Mouse (Mus musculus): ENCODE measurements around the gene Paxip1. TPM values are rescaled to one million over a fixed set of nuclear protein-coding genes. Genes with fewer than 3 reads are reported as not detected.

The Paxip1 gene
- polyA plus RNA-seq, 1 experiment from 2014 or later = 20.4 TPM

DNA sequence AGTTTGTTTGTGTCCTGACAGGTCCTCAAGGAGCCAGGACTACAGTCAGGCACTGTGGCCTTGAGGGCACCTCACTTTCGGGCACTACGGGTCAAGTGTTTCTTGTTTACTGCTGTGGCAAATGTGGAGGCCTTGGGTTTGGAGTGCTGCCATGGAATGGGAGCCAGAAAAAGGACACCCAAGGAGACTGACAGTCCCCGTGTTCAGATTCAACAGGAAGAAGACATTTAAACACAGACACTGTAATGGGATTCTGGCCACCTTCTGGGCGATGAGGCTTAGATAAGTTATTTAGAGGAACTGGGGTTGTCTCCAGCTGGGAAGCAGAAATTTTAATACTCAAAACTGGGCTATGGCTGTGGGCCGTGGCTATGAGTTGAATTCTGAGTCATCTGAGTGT, 60.8 kb downstream of the Paxip1 start:
- DNase-seq (ENCODE audit: low spot score) = no peak

DNA sequence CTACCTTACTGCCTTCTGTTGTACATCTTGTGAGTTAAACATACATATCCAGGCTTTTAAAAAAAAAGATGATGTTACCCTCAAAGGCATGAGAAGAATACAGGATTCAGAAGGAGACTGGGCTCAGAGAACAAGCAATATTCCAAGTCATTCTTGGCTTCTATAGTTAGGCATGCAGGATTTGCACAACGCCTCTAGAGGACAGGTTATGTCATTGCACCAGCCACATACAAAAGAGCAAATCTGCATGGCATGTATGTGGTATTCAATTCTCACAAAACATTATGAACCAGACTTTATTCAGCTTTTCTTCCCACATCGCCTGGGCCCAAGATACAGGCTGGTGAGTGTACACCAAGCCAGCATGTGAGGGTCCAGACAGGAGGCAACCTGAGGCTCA, 67.0 kb downstream of the Paxip1 start:
- no peak for DNase-seq (ENCODE audit: low spot score)

DNA sequence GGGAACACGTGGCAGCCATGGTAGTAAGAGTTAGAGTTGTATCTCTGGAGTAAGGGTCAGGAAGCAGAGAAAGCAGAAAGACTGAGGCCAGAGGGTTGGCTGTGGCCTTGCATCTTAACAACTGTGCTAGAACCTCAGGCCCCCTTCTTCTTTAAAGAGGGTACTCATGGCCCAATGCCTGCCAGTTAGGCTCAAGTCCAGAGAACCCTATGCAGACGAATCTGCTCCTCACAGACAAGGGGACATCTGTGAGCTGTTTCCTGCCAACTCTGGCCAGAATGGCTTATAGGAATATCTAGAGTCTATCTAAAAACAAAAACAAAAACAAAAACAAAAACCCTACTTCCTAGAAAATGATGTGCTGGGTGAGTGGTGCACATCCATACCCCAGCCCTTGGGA, 72.2 kb downstream of the Paxip1 start:
- no peak for DNase-seq (ENCODE audit: low spot score)

DNA sequence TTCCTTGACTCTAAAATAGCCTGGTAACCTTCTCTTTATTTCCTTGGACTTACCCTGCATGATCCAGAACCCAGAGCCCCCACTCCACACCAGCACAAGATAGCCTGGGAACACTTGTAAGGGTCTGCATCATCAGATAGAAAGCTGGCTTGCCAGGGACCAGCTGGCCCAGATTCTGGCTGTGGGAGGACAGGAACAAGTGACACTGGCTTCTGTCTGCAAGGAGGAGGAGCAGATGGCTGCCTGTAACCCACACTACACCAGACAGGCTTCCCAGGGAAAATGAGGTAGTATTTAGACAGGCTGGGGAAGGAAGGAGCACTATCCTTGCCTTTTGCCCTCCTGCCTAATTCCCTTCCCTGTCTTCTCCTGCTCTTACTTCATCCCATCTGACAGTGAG, 74.2 kb downstream of the Paxip1 start:
- DNase-seq (ENCODE audit: low spot score) = no peak

DNA sequence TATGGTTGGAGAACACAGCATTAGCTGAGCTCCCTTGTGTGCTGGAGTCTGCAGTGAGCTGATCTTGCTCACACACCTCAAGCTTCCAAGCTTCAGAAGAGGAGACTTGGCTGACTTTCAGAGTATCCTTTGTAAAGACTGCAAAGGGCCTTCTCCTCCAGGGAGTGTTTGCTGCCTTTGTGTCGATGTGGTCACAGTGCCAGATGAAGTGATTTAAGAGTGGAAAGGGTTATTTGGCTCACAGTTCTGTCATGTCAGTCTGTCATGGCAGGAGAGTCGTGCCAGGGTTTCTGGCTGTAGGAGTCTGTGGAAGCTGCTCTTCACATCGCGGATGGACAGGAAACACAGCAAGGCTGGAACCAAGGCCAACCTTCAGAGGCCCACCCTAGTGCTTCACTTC, 75.5 kb downstream of the Paxip1 start:
- no peak for DNase-seq (ENCODE audit: low spot score)

DNA sequence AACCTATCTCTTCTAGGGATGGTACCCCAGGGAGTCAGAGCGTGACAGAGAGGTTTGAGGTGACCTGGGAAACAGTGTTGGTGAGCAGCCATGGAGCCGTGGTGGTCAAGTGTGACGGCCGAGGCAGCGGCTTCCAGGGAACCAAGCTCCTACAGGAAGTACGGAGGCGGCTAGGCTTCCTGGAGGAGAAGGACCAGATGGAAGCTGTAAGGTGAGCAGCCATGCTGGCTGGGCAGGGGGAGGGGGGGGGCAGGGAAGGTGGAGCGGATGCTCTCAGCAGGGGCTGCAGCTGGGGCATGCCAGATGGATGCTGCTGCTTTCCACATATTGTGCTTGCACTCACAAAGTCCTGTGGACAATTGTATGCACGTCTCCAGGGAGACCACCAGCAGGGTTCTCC, 77.1 kb downstream of the Paxip1 start:
- DNase-seq (ENCODE audit: low spot score) = no peak

DNA sequence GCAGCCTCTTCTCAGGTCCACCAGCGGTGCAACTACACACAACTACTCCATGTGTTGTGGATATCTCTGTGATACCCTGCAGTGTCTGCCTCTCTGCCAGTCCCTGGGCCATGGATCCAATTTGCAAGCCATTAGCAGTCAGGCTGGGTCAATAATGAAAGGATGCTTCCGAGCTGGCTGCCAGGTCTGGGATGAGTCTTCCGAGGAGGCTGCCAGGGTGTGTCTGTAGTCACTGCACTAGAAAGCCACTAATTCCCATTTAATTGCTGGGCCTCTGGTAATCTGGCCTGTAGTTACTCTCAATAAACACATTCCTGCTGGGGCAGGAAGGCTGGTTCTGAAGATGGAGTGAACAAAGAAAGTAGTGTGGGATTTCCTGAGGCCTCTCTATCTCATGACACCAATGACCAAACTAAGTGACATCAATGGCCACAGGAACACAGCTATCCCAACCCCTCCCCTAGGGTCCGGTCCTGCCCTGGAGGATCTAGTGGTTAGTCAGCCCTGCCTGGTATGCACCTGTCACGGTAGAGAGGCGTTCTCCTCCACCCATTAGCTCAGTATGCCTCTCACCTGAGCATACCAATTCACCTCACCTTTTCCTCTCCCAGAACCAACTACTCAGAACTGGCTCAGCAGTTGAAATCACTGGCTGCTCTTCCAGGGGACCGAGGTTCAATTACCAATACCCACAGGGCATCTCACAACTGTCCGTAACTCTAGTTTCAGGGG, 79.9 kb downstream of the Paxip1 start:
- DNase-seq (ENCODE audit: low spot score) = no peak

DNA sequence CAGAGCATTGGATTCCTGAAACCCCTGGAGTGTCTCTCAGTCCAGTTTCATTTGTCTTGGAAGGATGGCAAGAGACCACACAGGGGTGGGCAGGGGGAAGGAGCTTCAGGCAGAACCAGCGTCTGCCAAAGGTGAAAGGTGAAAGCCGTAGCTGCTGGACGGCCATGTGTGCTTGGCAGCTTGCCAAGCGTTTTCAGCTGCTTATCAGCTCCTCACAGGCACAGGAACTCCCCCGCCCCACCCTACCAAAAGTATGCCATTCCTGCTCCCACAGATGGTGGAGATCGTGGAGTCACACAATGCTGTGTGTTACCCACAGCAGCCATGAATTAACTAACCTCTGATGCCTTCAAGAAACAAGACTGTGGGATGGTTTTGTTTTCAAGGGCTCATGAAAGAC, 83.3 kb downstream of the Paxip1 start:
- no peak for DNase-seq (ENCODE audit: low spot score)

DNA sequence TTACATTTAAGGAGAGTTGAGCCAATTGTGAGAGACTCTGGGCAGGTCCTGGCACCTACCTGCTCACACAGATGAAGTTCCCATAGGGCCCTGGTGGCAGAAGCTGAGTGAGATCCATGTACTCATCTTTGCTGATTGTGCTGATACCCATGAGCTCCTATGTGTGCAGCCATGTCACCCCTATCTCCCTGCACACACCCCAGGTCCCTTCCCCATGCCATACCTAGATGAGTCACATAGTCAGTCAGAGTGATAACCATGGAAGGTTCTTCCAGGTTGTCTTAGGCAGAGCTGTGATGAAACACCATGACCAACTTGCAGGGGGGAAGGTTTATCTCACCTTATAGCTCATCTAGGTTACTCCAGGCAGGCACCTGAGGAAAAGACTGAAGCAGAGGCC, 84.2 kb downstream of the Paxip1 start:
- DNase-seq (ENCODE audit: low spot score) = no peak

DNA sequence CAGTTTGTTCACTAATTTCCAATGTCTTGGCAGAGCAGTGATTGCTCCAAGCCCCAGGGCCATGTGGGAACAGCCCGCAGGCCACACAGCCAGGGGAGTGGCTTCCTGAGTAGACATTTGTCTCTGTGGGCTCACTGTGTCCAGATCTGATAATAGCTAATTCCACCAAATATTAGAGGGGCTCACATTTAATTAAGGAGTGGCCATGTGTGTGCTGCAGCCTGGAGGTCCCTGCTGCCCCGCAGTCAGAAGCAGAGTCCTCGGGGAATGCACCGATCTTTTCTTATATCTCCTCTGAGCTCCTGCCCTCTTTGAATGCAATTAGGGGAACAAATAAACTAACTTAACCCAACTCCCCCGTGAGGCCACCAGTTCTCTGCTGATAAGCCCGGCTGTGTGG, 84.9 kb downstream of the Paxip1 start:
- no peak for DNase-seq (ENCODE audit: low spot score)

DNA sequence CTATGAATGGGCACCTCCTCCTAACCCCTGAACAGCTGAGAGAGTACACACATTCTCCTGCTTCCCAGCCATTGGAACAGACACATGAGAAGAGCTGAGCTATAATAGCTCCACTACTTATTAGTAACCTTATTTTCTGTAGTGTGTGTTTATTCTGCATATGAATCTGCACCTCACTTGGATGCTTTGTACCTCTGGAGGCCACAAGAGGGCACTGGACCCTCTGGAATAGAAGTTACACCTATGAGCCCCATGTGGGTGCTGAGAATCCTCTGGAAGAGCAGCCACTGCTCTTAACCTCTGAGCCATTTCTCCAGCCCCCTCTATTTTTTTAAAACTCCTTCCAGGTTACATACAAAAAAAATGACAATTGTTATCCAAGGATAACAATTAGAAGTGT, 86.5 kb downstream of the Paxip1 start:
- no peak for DNase-seq (ENCODE audit: low spot score)

DNA sequence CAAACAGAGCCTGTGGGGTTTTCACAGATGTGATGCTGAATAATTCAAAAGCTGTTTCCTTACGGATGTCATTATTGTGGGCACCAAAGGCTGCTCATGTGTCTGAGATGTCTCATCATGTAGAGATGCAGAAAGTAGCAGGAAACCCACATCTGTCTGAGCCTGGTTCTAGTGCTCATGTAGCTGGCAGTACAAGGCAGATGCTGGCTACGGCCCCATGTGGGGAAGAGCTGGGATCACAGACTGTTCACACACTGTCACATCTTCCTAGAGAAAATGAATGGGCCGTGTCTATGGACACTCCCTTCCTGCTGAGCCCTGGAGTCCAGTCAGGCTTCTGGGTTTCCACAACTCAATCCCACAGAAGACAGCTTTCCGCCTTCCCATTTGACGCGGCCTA, 89.0 kb downstream of the Paxip1 start:
- DNase-seq (ENCODE audit: low spot score) = no peak

Other genes with a start within 250 kb of the Paxip1 start
- not detected in 2 replicates for gene Htr5a, start 50.5 kb upstream of the Paxip1 start, polyA plus RNA-seq (2015; fragmentation: Nextera tagmentation; extraction: Ambion mirVana)

Data from thymus, postnatal 0 days (tissue).